Mouse (Mus musculus) gastrocnemius, adult 8-10 months (tissue): Measurements from ENCODE around the gene Sh3rf3. TPM values are rescaled to one million over a fixed set of nuclear protein-coding genes. Genes with fewer than 3 reads are reported as not detected.
"Not testable (repeated sequence)": the region's sequence is repeated elsewhere in the genome, so short reads cannot be mapped to it uniquely, and the experiment has no call there.

Source experiments
- DNase-seq, 2 experiments: peaks; one replicate each; pipeline ENCODE4 v3.0.0; 2022; ENCODE audit warnings: low spot score in 2 of 2
- total RNA-seq, 4 experiments: library from RNA; stranded (reverse); gene quantifications; 2 replicates each; pipeline ENCODE4 v1.2.4; 2022

Sh3rf3 gene
- total RNA-seq, 4 experiments from 2014 or later, result 0.24 to 0.45 (median 0.37) TPM

GRCm38 (mm10) chr10:58981674-58982329 lies 168.6 kb downstream of the Sh3rf3 start:
- no peak for DNase-seq

- DNase-seq, result no peak
Measured at GRCm38 (mm10) chr10:58982546-58983154, 169.5 kb downstream of the Sh3rf3 start.

- no peak for DNase-seq
Measured at GRCm38 (mm10) chr10:58991611-58992010, 178.5 kb downstream of the Sh3rf3 start.

- no peak for DNase-seq
Measured at GRCm38 (mm10) chr10:58994726-58995125, 181.6 kb downstream of the Sh3rf3 start.

- no peak for DNase-seq
Measured at GRCm38 (mm10) chr10:58995132-58995531, 182.0 kb downstream of the Sh3rf3 start.

GRCm38 (mm10) chr10:59002361-59002760 lies 189.2 kb downstream of the Sh3rf3 start:
- DNase-seq, result no peak

- no peak for DNase-seq
Measured at GRCm38 (mm10) chr10:59011415-59011814, 198.3 kb downstream of the Sh3rf3 start.

- DNase-seq, result no peak
Measured at GRCm38 (mm10) chr10:59013618-59014017, 200.5 kb downstream of the Sh3rf3 start.

- no peak for DNase-seq
Measured at GRCm38 (mm10) chr10:59019302-59019973, 206.3 kb downstream of the Sh3rf3 start.

GRCm38 (mm10) chr10:59050434-59050833 lies 237.3 kb downstream of the Sh3rf3 start:
- DNase-seq, result no peak

GRCm38 (mm10) chr10:59056294-59056693 lies 243.1 kb downstream of the Sh3rf3 start:
- no peak for DNase-seq

GRCm38 (mm10) chr10:59066804-59067203 lies 253.6 kb downstream of the Sh3rf3 start:
- DNase-seq, result no peak

GRCm38 (mm10) chr10:59072827-59073226 lies 259.7 kb downstream of the Sh3rf3 start:
- DNase-seq, result no peak

GRCm38 (mm10) chr10:59076681-59077080 lies 263.5 kb downstream of the Sh3rf3 start:
- no peak for DNase-seq

- DNase-seq, result peak in 1 of 2 experiments; percentile 10
Measured at GRCm38 (mm10) chr10:59077909-59078308, 264.8 kb downstream of the Sh3rf3 start.

- DNase-seq, result no peak
Measured at GRCm38 (mm10) chr10:59085604-59086003, 272.4 kb downstream of the Sh3rf3 start.

- no peak for DNase-seq
Measured at GRCm38 (mm10) chr10:59086578-59086977, 273.4 kb downstream of the Sh3rf3 start.

GRCm38 (mm10) chr10:59089861-59090621 lies 276.9 kb downstream of the Sh3rf3 start:
- no peak for DNase-seq

- DNase-seq, result no peak
Measured at GRCm38 (mm10) chr10:59090622-59090971, 277.4 kb downstream of the Sh3rf3 start.

- no peak for DNase-seq
Measured at GRCm38 (mm10) chr10:59091556-59091955, 278.4 kb downstream of the Sh3rf3 start.

- DNase-seq, result no peak
Measured at GRCm38 (mm10) chr10:59091988-59092387, 278.8 kb downstream of the Sh3rf3 start.

GRCm38 (mm10) chr10:59103076-59103475 lies 289.9 kb downstream of the Sh3rf3 start:
- DNase-seq, result not testable (repeated sequence)
